Mouse (Mus musculus): ENCODE measurements around the gene Cfap46.

DNA sequence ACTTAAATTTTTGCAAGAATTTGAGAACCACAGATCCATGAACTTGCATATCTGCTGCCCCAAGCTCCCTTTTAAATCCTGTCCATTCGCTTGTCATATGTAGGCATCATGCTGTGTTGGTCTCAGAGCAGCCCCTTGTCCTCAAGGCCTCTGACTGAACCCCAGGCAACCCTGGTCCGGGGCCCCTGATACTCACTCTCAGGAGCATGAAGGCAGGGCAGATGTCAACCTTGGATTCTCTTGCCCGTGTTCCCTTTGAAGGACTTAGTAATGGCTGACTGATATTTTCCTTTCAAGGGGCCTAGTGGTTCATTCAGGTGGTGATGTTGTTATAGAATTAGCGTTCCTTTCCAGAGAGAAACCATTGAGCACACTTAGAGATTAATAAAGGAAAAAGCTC is 40.4 kb upstream of the Cfap46 start:
- TF ChIP-seq CTCF (IDR thresholded peaks at IDR 0.05) = no peak
- no peak for TF ChIP-seq EP300 (IDR thresholded peaks at IDR 0.05)

Measured in lung, postnatal 0 days (tissue).